Mouse (Mus musculus) inflammation-experienced regulatory T-cells, adult 6 months (primary cell): ENCODE data around the gene Twnk. TPM values are rescaled to one million over a fixed set of nuclear protein-coding genes. Genes with fewer than 3 reads are reported as not detected.

ENCODE experiments used
- ATAC-seq: one replicate; pipeline ENCODE4 v1.8.0; 2017
- polyA plus RNA-seq, 3 experiments: library from polyadenylated mRNA; unstranded; fragments of 100-300 nt; shearing (Covaris generic); gene quantifications; one replicate each; pipeline ENCODE4 v1.2.1; 2017

Gene Twnk
- polyA plus RNA-seq, 3 experiments from 2014 or later, result 4.7 to 10.7 (median 9.8) TPM

DNA sequence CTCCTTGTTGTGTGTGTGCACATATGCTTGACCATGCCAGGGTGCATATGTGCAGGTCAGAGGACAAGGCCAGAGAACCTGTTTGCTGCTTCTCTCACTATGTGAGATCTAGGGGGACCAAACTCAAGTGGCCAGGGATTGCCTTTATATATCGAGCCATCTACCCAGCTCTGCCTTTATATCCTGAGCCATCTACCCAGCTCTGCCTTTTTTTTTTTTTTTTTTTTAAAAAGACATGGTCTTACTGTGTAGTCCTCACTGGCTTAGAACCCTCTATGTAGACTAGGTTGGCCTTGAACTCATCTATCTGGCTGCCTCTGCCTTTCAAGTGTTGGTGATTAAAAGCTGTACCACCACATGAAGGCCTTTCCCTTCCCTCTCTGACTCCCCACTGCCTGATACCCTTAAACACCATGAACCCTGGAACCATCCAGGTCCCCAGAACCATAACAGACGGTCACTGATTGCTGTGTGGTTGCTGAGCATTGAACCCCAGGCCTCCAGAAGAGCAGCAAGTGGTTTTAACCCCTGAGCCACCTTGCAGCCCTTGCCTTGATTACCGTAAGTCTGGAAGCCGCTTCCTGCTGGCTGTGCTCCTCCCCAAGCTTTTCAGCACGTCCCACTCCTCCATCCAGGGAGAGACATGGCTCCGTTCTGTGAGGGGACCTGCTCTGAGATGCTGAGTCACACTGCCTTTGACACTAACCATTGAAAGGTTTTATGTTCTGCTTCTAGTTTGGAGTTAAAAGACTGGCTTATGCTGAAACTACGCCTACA lies 1.5 kb upstream of the Twnk start:
- no peak for ATAC-seq

DNA sequence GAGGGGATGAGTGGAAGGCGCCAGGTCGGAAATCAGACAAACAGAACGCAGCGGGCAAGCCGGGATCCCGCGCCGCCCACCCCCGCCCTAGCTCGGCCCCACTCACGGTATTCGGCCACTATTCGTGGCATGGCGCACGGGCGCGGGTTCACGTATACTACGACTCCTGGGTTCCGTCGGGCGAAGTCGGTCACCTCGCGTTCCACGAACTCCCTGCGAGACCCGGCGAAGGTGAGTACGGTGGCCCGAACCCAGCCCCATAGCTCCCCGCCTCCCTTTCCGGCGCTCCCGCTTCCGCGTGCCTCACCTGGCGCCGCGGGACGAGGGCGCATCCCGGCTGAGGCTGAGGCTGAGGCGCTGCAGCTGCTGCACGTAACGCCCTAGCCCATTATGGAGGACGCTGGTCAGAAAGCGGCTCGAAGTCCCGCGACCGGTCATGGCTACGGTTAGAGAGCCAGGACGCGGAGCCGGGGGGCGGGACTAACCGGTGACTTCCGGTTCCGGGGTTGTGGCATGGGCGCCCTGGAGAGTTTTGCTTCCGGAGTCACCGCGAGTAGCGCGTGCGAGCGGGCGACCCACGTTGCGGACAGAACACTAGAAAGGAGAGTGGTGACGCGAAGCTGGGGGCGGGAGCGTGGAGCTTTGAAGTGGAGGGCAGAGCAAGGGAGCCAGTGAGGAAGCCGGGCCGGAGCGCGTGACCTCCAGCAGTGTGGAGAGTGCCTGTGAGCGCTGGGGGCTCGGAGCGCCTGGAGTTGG lies 672 bp downstream of the Twnk start, which contains the start of gene Mrpl43:
Gene Mrpl43 (minus strand): TSS at position 486 of the 756 bp plus-strand sequence.
- peak; percentile 97 for ATAC-seq

DNA sequence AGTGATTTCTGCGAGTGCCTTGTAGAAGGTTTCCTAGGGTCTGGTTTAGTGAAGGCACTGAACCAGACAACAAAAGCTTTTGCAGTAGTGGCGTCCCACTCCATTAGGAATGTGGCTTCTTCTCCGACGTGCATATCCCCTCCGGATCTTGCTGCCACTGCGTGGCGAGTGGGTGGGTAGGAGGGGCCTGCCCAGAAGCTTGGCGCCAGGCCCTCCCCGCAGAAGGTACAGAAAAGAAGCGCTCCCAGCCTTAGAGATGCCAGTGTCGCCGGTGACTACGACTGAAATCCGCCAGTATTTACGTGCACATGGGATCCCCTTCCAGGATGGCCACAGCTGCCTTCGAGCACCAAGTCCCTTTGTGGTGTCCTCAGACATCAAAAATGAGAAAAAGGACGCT lies 1.6 kb downstream of the Twnk start:
- ATAC-seq, result no peak

DNA sequence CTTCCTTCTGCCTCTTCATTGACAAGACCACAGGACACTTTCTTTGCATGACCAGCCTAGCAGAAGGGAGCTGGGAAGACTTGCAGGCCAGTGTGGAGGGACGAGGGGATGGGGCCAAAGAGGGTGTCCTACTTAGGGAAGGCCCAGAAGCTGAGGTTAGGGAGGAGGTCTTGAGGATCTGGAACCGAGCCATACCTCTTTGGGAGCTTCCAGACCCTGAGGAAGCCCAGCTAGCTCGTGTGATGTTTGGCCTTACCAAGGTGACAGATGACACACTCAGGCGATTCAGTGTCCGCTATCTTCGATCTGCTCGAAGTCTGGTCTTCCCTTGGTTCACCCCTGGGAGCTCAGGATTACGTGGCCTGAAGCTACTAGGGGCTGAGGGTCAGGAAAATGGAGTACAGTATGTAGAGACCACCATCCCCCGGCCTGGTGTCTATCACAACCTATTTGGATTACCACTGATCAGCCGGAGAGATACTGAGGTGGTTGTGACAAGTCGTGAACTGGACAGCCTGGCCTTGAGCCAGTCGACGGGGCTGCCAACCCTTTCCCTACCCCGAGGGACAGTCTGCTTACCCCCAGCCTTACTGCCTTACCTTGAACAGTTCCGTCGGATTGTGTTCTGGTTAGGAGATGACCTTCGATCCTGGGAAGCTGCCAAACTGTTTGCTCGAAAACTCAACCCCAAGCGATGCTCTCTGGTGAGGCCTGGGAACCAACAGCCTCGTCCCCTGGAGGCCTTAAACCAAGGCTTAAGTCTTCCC lies 2.1 kb downstream of the Twnk start:
- no peak for ATAC-seq

DNA sequence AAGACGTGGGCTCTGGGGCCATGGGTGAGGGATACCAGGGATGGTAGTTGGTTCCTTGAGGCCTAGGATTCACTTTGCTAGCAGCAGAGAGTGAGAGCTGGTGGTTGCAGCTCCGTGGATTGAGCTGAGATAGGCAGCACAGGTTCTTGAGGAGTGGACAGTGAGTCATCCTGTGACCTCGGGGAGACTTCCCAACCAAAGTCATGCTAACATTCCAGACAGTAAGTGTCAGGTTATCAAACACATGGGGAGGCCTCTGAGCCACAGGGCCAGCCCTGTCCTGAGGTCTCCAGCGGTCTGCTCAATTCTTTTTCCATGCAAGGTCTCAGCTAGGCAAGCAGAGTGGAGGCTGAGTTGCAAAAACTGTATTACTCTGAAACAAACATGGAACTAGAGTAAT lies 5.2 kb downstream of the Twnk start:
- ATAC-seq, result no peak

DNA sequence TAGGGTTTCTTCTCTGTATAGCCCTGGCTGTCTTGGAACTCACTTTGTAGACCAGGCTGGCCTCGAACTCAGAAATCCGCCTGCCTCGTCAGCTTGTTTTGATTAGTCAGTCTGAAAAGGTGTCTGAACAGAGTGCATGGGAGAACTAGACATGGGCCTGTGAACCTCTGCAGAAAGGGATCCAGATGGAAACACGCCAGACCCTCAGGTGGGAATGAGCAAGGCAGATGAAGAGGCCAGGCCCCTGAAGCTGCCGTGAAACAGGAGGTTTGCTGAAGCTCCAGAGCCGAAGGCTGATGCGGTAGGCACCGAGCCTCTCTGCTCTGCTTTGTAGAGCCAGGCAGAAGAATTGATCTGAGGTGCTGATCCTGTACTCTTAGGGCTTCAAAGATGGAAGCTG lies 6.8 kb downstream of the Twnk start:
- no peak for ATAC-seq

DNA sequence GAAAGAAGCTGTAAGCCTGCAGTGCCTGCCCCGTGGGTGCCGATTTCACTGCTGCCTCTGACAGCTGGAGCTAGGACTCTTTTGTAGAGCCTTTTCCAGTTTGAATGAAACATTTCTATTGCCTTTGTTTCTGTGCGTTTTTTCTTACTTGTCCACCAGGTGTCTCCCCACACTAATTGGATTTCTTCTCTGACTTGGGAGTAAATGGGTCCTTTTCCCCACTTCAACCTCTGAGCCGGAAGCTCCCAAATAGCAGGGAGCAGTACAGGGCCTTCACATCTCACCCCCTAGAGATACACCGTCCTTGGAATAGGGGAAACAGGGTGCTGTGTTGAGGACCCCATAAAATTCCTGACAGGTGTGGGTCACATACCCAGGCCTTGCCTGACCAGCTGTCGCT lies 7.2 kb downstream of the Twnk start:
- ATAC-seq, result no peak

DNA sequence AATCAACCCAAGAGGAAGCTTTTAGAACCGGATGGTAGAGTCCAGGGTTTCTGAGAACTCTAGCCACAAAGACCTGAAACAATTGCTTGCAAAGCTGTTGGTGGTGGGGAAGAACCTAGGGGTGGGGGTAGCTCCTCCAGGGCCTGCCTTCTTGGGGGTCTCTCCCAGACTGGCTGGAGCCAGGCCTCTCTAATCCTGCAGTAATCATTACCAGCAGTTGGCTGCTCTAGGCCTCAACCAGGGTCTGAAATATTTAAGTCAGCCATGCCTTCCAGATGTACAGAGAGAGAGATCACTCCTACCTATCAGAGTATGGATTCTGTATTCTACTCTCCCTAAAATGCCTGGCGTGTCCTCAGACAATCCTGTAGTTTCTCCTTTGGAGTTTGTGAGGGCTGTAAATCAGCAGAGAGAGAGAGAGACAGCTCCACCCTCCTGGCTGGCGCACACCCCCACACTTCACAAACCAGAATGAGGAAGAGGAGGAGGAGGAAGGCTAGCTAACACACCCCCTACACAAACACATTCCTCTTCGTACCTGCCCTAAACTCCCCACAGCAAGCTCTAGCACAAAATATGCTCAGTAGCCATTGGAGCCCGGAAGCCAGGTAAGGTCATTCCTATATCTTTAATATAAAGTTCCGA lies 8.2 kb downstream of the Twnk start:
- ATAC-seq, result no peak

DNA sequence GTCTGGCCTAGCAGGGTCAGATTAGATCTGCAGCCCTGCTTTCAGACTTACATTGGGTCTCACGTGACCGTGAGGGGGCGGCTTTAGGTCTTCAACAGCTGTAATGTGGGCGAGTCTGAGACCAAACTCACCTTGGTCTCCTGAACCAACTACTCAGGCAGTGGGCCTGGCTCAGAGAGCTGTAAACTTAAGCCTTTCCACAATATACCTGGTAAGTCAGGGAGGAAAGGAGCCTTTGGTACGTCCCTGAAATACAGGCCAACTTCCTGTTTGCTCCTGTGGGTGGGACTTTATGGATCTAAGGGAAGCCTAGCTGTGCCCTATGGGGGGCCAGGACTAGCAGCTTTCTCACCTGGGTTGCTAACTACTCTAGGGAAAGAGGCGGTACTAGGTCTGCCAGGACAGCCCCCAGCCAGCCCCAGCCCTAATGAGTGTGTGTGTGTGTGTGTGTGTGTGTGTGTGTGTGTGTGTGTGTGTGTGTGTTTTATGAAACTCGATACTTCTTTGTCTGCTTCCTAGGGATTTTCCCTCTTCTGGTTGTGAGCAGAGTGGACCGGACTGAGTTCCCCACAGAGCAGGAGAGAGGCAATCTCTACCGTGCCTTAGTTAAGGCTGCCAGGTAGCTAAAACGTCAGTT lies 9.0 kb downstream of the Twnk start, which contains the start of gene Lzts2:
Gene Lzts2 (plus strand): TSS at position 80 of the 637 bp plus-strand sequence.
- ATAC-seq, result peak; percentile 22

DNA sequence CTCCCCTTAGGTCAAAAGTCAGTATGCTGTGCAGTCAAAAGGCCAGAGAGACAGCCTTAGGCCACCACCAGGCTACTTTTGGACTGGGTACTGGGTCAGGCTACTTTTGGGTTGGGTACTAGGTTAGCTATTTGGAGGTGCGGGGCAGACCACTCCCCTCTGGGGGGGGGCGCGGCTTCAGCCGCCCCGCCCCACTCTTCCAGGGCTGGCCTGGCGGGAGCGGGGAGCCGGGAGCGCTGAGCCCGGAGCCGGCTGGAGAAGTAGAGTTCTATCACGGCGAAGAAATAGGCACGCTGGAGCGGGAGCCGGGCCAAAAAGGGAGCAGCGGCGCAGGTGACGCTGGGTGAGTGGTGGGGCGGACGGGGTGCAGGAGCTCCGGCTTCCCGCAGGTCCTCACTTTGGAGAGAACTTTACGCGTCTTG lies 9.5 kb downstream of the Twnk start:
- ATAC-seq, result no peak

DNA sequence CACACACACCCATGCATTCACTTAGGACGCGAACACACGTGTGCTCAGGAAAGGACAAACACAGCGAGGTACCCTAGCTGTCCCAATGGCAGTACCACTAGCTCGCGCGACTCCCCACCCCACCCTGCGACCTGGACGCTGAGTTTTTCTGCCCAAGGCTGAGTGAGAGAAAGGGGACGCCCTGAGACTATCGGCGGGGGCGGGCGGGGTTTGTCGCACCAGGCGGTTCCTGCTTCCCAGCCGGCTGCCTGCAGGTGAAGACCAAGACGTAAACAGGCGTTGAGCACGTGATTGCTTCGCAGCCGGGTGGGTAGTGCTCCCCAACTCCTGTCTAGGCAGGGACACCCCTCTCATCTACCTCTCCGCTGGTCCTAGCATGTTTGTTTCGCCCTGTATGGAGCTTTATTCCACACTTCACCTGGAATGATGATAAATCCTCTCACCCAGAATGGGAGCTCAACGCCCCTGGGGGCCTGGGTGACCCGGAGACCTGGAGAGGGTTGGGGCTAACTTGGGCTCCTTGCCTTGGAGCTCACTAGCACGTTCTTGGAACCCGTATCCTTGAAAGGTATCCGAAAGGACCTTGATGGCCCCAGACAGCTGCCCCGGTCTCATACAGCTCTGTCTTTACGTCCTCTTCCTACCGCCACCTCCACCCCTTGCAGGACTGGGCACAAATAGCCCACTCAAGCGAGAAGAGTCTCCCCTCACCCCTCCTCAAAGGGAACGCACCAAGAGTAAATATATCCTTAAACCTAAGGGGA lies 10.2 kb downstream of the Twnk start:
- ATAC-seq, result peak; percentile 66

DNA sequence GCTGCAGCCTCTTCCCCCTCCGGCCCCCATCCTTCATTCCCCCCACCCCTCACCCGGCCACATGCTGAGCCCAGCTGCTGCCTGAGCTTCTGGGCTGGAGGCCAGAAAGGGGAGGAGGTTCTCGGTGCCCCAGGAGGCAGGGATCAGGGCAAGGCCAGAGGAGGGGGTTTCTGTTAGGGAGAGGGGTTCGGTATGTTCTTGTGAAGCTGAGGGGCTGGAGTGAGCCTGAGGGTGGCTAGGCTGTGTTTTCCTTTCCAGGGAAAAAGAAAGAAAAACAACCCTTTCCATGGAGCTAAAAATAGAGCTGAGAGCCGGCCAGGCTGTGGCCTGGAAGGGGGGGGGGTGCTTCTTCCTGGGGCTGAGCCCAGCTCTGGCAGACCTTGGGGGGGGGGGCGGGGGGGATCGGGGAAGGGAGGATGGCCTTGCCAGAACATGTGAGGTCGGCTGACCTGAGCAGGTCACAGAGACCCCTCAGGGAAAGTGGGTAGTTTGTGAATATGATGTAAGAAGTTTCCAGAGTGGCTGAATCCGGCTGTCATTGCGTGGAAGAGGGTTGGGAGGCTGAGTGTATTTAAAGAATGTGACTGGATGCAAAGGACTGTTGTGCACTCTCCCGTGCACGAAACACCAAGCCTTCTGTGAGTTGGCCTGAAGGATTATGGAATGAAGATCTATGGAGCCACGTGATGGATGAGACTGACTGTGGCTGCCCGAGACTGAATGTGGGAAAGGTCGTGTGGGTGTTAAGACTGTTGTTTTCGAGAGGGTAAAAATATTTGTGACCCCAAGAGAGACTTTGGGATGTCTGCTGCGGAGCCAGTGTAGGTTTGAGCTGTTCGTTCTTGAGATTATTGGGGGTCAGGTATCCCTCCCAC lies 11.1 kb downstream of the Twnk start:
- no peak for ATAC-seq

DNA sequence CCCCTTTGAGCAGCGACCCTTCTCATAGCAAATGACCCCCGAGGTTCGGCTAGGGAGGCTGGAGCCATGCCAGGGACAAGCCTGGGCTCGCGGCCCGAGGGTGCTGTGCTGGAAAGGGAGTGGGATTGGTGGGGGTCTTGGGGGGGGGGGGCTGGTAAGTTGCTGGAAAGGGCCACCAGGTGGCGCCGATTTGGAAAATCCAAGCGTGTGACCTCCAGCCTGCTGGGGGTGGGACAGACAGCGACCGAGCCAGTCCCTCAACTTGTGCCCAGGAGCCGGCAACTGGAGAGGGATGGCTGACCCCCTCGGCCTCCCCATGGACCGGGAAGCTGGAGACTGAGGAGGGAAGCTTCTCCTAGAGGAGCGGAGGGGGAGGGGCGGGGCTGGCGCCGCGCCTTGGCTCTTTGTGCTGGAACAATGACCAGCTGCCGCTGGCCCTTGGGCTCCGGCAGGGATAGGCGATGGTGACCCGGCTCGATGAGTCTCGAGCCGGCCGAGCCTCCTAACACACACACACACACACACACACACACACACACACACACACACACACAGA lies 11.8 kb downstream of the Twnk start:
- ATAC-seq, result no peak

DNA sequence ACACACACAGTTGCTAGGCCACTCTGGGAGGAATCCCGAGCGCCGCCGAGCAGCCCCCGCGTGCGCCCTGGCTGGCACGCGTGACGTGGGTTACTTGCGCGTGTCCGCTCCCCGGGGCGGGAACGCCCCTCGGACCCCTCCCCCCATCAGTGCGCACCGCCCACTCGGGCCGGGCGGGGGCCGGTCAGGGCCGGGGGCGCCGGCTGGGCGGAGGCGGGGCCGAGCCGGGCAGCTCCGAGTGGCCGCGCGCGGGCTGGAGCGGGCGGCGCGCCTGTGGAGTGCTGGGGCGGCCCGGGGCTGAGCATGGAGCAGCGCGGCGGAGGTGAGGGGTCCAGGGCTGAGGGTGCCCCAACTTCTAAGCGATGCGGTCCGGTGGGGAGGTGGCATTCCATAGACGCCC lies 12.4 kb downstream of the Twnk start:
- ATAC-seq, result no peak

DNA sequence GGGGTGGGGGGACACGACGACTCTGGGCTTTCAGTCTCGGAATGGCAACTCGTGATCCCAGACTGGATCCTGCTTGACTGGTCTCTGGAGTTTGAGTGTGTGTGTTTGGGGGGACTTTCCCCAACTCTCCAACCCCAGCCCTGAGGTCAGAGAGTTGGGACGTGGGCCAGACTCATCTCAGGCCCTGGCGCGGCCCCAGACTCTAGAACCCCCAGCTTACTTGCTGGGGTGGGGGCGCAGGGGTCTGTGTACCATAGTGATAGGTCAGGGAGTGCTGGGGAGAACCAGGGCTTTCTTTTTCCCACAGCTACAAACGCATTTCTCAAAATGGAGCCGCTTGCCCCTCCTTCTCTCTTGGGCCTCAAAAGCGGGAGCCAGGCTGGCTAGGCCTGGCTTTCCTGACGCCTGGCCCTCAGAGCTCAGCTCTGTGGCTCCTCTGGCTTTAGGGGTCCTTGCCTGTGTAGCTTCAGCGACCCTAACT lies 12.9 kb downstream of the Twnk start:
- ATAC-seq, result no peak

DNA sequence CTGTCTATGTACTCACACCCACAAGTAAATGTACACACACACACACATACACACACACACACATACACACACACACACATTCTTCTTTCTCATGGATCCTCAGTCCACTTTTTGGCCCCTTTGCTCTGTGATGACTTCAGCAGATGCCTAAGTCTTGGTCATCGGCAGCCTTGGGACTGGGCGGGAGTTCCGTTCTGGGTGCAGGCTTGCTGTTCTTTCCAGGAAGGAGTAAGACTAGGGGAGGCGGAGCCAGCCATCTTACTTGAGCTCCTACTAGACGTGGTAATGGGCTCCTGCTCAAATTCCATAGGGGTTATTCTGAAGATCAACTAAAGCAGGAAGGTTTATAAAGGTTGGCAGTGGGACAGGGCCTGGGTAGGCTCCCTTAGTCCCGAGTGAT lies 14.9 kb downstream of the Twnk start:
- ATAC-seq, result no peak

DNA sequence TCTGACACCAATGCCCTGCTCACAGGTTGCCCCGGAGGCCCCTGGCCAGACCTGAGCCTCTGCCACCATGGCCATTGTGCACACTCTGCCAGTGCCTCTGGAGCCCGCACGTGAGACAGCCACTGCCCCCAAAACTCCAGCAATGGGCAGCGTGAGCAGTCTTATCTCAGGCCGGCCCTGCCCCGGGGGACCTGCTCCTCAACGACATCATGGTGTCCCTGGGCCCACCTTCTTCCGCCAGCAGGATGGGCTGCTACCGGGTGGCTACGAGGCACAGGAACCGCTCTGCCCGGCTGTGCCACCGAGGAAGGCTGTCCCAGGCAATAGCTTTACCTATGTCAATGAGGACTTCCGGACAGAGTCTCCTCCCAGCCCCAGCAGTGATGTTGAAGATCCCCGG lies 15.9 kb downstream of the Twnk start:
- no peak for ATAC-seq

DNA sequence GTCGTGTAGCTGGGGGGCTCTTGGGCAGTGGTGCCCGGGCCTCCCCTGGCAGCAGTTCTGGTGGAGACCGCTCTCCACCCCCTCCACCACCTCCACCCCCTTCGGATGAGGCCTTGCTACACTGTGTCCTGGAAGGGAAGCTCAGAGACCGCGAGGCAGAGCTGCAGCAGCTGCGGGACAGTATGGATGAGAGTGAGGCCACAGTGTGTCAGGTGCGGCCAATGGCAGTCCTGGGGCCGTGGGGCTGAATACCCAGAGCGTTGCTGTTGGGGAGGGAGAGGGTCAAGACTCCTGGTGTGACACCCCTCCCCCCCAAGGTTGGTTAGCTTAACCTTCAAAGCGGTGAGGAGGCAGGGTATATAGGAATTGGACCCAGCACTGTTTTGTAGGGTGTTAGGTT lies 18.5 kb downstream of the Twnk start:
- no peak for ATAC-seq

DNA sequence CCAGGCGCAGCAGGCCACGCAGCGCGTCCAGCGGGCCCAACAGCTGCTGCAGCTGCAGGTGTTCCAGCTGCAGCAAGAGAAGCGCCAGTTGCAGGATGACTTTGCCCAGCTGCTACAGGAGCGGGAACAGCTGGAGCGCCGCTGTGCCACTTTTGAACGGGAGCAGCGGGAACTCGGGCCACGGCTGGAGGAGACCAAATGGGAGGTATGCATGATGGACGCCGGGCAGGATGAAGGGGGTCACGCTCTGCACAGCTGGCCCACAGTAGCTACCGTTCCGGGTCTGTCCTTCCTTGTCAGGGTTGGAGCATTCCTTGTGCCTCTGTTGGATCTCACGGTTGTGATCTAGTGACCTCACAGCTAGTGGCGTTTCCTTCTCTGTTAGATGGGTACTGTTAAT lies 19.3 kb downstream of the Twnk start:
- no peak for ATAC-seq
